Mouse (Mus musculus): ENCODE measurements around the gene Uhrf1.

Gene Uhrf1

DNA sequence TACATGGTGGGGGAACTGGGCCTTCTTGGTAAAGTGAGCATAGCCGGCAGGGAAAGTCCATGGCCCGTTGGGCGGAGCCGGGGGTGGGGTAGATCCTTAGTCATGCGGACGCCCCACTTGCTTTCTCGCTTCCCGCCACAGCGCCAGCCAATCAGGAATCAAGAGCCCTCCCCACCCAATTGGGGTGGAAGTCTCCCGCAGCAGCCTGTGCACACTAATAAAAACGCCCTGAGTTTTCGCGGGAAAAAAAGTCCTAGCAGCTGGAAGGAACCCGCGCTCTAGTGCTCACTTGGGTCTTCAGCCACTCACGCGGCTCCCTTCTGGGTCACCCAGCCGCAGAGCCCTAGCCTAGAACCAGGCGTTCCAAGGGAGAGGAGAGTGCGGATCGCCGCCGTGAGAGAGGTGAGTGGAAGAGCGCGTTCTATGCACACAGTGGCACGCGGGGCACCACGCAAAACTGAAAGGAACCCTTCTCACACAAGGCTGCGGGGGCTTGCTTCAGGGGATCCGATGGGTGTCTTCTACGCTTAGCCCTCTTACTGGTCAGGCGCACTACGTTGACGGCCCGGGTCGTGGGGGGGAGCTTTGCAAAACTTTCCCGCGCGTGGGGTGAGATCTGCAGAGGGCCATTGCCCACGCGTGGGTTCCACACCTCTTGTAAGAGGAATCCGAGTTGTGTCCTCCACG is at the start of gene Uhrf1:
Uhrf1 (plus strand) TSS at position 162 of the 687 bp plus-strand sequence.
- ChIA-PET POLR2A (interaction anchor here (0.6 to 64.8 kb wide), 77 partner anchors 2 to 435 kb away, joined by 3 to 2494 read pairs (median 5); partner anchors contain the start of genes Kdm4b (in 4 of the 4), Plin3 (in 4 of the 4), Arrdc5 (in 2 of the 4) and Chaf1a (in 2 of the 4)), CTCF (interaction anchor here in 3 of 4 experiments (0.8 to 2.9 kb wide), 13 partner anchors 12 to 294 kb away, joined by 3 to 18 read pairs (median 6); partner anchors contain the start of genes Kdm4b (in 1 of the 3), Plin3 (in 1 of the 3), Sh3gl1 (in 1 of the 3) and Ticam1 (in 1 of the 3))

DNA sequence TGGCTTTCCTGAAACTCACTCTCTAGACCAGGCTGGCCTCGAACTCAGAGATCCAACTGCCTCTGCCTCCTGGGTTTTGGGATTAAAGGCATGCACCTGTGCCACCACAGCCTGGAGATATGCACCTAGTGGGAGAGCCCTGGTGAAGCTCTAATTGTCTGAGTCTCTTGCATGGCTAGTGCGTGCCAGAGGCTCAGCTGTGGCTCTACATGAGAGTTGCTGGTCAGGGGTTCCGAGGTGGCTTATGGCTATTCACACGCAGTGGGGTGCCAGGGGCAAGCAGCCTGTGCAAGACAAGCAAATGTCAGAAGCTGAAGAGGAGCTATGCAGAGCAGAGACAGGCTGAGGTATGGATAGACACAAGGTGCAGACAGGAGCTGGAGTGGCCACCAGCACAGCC is 48.4 kb upstream of the Uhrf1 start:
- ChIA-PET POLR2A (interaction anchor here in 3 of 4 experiments (0.6 to 64.8 kb wide), 27 partner anchors 8 to 418 kb away, joined by 3 to 2494 read pairs (median 6); partner anchors contain the start of genes Uhrf1 (in 2 of the 3), Arrdc5 (in 1 of the 3), Chaf1a (in 1 of the 3) and Dpp9 (in 1 of the 3)), CTCF (interaction anchor here in 3 of 4 experiments (0.6 to 3.2 kb wide), 58 partner anchors 8 to 542 kb away, joined by 3 to 46 read pairs (median 5); partner anchors contain the start of genes Dpp9 (in 2 of the 3), Hdgfl2 (in 1 of the 3), Kdm4b (in 1 of the 3) and Plin3 (in 1 of the 3))

DNA sequence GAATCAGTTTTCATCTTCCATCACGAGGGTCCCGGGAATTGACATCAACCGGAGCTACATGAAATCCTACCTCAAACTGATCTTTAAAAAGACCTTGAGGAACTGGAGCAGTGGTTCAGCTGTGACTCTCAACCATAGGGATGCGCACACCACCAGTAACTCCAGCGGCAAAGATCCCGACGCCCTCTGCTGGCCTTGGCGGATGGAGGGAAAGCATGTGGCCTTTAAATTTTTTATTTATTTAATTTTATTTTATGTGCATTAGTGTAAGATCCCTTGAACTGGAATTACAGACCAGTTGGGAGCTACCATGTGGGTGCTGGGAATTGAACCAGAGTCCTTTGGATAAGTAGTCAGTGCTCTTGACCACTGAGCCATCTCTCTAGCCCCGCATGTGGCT is 47.7 kb upstream of the Uhrf1 start:
- CTCF ChIA-PET: interaction anchor here (0.6 to 3.2 kb wide), 115 partner anchors 9 to 553 kb away, joined by 3 to 46 read pairs (median 4); partner anchors contain the start of genes Dpp9 (in 3 of the 4), Ticam1 (in 3 of the 4), Catsperd (in 1 of the 4) and Hdgfl2 (in 1 of the 4)
- POLR2A ChIA-PET: interaction anchor here (0.6 to 64.8 kb wide), 73 partner anchors 8 to 741 kb away, joined by 3 to 2494 read pairs (median 4); partner anchors contain the start of genes Dpp9 (in 4 of the 4), Arrdc5 (in 2 of the 4), Kdm4b (in 2 of the 4) and Ranbp3 (in 2 of the 4)

DNA sequence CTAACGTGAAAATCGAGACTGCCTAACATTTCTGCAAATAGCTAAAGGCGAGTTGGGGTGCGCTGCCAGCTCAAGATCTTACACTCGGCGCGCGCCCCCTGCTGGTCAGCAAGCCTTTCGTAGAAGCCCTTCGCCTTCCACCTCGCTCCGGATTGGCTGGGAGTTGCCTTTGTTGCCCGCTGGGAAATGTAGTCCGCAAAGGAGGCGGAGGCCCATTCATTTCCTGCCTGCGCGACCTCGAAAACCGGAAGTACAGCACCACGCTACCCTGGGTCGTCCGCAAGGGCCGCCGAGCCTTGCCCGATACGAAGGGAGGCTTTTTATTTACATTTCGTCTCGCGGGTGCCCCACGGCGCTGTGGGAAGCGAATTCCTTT is 47.3 kb upstream of the Uhrf1 start:
- POLR2A ChIA-PET: interaction anchor here (0.6 to 64.8 kb wide), 71 partner anchors 8 to 741 kb away, joined by 3 to 2494 read pairs (median 4); partner anchors contain the start of genes Dpp9 (in 4 of the 4), Arrdc5 (in 2 of the 4), Kdm4b (in 2 of the 4) and Ranbp3 (in 2 of the 4)

DNA sequence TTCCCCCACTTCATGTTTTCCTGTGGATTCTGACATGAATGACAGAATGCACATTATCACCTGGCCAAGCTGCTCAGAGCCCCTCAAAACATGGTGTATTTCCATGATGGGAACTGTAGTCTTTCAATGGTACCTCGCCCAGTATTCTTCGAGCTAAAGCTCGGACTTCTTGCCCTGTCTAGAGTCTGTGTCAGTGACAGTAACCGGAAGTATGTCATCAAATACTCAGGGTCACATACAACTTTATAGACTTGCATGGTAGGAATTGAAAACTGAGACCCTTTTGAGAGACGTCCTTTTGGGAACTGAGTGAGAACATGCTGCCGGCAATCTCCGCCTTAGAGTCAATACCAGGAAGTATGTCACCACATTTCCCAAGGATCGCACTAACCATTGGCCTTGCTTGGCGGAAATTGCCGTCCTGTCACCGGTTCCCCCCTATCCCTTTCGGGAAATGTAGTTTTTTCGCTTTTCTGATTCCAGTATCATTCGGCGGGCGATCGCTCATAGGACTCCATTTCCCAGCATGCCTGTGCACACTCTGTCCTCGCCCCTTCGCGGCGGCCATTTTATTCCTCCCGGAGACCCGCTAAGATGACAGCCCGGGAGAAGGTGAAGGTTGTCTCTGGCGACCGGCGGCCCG is 46.8 kb upstream of the Uhrf1 start, which contains the start of gene Fem1a:
Fem1a (plus strand) TSS at position 572 of the 643 bp plus-strand sequence.
- CTCF ChIA-PET: interaction anchor here (0.6 to 3.2 kb wide), 91 partner anchors 8 to 554 kb away, joined by 3 to 46 read pairs (median 4); partner anchors contain the start of genes Dpp9 (in 3 of the 4), Ticam1 (in 2 of the 4), Catsperd (in 1 of the 4) and Hdgfl2 (in 1 of the 4)
- POLR2A ChIA-PET: interaction anchor here (0.6 to 64.8 kb wide), 58 partner anchors 8 to 417 kb away, joined by 3 to 2494 read pairs (median 4); partner anchors contain the start of genes Dpp9 (in 4 of the 4), Arrdc5 (in 2 of the 4), Kdm4b (in 2 of the 4) and Ticam1 (in 2 of the 4)

More for the DNA sequence above, 47.3 kb upstream of the Uhrf1 start:
- CTCF ChIA-PET: interaction anchor here (0.6 to 3.2 kb wide), 114 partner anchors 8 to 553 kb away, joined by 3 to 46 read pairs (median 4); partner anchors contain the start of genes Dpp9 (in 3 of the 4), Ticam1 (in 3 of the 4), Catsperd (in 1 of the 4) and Hdgfl2 (in 1 of the 4)

DNA sequence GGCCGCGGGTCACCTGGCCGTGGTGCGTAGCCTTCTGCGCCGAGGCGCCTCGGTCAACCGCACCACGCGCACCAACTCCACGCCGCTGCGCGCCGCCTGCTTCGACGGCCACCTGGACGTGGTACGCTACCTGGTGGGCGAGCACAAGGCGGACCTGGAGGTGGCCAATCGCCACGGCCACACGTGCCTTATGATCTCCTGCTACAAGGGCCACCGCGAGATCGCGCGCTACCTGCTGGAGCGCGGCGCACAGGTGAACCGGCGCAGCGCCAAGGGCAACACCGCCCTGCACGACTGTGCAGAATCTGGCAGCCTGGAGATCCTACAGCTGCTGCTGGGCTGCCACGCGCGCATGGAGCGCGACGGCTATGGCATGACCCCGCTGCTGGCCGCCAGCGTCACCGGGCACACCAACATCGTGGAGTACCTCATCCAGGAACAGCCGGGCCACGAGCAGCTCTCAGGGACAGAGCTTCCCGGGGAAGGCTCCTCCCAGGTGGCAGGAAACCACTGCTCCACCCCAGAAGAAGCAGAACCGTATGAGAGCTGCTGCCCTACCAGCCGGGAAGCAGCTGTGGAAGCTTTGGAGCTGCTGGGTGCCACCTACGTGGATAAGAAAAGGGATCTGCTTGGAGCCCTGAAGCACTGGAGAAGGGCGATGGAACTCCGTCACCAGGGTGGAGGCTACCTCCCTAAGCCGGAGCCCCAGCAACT is 45.8 kb upstream of the Uhrf1 start:
- CTCF ChIA-PET: interaction anchor here in 1 of 4 experiments (1.0 to 1.5 kb wide), 3 partner anchors 16 to 126 kb away, joined by 3 to 6 read pairs (median 4); partner anchors contain the start of gene Ticam1
- POLR2A ChIA-PET: interaction anchor here (0.5 to 64.8 kb wide), 12 partner anchors 9 to 217 kb away, joined by 3 to 2494 read pairs (median 9); partner anchors contain the start of genes Dpp9 (in 2 of the 4), Plin3 (in 2 of the 4), Arrdc5 (in 1 of the 4) and Chaf1a (in 1 of the 4)

DNA sequence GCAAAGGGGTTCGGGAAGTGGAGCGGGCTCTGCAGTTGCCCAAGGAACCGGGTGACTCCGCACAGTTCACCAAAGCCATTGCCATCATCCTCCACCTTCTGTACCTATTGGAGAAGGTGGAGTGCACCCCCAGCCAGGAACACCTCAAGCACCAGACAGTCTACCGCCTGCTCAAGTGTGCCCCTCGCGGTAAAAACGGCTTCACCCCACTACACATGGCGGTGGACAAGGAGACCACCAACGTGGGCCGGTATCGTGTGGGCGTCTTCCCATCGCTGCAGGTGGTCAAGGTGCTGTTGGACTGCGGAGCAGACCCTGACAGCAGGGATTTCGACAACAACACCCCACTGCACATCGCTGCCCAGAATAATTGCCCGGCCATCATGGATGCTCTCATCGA is 44.9 kb upstream of the Uhrf1 start:
- CTCF ChIA-PET: interaction anchor here in 2 of 4 experiments (1.0 to 1.5 kb wide), 3 partner anchors 16 to 127 kb away, joined by 3 to 4 read pairs (median 3); no protein-coding TSS in a partner anchor
- POLR2A ChIA-PET: interaction anchor here in 3 of 4 experiments (0.6 to 64.8 kb wide), 7 partner anchors 10 to 773 kb away, joined by 3 to 2494 read pairs (median 4); partner anchors contain the start of genes Plin3 (in 2 of the 3), Arrdc5 (in 1 of the 3), Chaf1a (in 1 of the 3) and Kdm4b (in 1 of the 3)

DNA sequence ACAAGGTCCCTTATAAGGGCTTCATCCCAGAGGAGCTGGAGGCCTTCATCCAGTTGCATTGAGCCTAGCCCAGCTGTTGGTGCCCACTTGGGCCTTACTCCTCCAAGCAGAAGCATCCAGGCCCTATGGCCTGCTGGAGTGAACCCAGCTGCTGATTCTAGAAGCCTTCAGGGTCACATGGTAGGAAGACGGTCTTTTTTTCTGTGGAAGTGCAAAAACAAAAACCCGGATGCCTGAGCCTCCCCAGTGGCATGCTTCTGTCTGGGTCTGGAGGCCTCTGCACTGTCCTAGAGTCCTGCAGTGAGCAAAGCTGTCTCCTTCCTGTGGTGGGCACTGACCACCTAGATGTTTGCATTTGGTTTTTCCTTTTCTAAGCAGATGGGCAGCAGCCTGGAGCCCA is 44.3 kb upstream of the Uhrf1 start:
- POLR2A ChIA-PET: interaction anchor here in 3 of 4 experiments (0.6 to 64.8 kb wide), 8 partner anchors 9 to 773 kb away, joined by 3 to 2494 read pairs (median 4); partner anchors contain the start of genes Plin3 (in 2 of the 3), Arrdc5 (in 1 of the 3), Kdm4b (in 1 of the 3) and Khsrp (in 1 of the 3)
- CTCF ChIA-PET: interaction anchor here in 1 of 4 experiments (1.2 kb wide), 1 partner anchor 23 kb away, joined by 3 read pairs; no protein-coding TSS in a partner anchor

DNA sequence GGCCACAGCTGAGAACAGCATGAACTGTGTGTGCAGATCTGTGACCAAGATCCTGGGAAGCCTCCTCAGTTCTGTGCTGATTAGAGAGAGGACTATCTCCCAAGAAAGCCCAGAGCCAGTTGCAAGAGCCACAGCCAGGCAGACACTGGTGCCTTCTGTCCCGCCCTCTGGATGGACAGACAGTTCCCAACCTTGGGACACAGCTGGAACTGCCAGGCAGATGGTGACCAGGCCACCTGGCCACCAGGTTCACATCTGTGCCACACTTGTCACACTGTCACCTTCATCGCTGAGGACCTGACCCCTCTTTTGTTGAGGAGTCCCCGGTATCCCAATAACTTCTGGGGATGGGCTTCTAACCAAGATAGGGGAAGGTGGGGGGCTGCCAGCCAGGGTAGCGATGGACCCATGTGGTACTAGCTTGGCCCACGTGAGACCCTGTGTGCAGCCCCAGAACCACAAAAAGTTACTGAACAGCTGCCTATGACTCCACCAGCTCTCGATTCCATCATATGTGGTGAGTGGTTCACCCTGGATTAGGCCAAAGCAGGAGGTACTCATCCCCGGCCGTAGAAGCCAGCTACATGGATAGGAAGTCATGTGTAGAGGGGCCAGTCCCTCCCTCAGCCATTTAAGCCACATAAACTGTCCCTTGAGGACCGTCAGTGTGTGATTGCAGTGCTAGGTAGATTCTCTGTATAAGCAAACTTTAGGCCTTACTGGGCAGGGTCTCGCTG is 43.7 kb upstream of the Uhrf1 start:
- CTCF ChIA-PET: interaction anchor here in 2 of 4 experiments (0.6 to 1.2 kb wide), 2 partner anchors 22 to 112 kb away, joined by 3 read pairs; no protein-coding TSS in a partner anchor
- POLR2A ChIA-PET: interaction anchor here in 2 of 4 experiments (0.9 to 64.8 kb wide), 11 partner anchors 8 to 772 kb away, joined by 3 to 2494 read pairs (median 4); partner anchors contain the start of genes Plin3 (in 2 of the 2), Uhrf1 (in 2 of the 2), Arrdc5 (in 1 of the 2) and Hdgfl2 (in 1 of the 2)

DNA sequence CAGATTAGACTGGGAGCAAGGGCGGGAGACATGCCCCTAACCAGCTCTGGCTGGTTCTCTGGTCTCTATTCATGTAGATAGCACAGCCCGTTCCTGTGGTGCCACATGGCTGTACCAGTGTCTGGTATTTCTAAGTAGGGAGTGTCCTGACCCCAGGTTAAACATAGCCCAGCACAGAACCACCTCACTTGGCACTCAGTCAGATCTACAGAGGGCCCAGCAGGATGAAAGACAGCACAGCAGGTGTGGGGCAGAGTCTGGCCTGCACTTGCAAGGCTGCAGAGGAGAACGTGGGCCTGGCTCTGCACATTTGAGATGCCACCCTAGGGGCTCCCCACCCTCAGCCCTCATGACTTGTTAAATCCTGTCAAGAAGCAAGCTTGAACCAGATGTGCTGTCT is 42.0 kb upstream of the Uhrf1 start:
- CTCF ChIA-PET: interaction anchor here in 2 of 4 experiments (0.5 to 1.7 kb wide), 6 partner anchors 15 to 208 kb away, joined by 3 to 6 read pairs (median 3); partner anchors contain the start of genes Dpp9 (in 1 of the 2) and Ticam1 (in 1 of the 2)
- POLR2A ChIA-PET: interaction anchor here (0.6 to 64.8 kb wide), 33 partner anchors 9 to 491 kb away, joined by 3 to 2494 read pairs (median 4); partner anchors contain the start of genes Uhrf1 (in 3 of the 4), Arrdc5 (in 2 of the 4), Dpp9 (in 2 of the 4) and Plin3 (in 2 of the 4)

DNA sequence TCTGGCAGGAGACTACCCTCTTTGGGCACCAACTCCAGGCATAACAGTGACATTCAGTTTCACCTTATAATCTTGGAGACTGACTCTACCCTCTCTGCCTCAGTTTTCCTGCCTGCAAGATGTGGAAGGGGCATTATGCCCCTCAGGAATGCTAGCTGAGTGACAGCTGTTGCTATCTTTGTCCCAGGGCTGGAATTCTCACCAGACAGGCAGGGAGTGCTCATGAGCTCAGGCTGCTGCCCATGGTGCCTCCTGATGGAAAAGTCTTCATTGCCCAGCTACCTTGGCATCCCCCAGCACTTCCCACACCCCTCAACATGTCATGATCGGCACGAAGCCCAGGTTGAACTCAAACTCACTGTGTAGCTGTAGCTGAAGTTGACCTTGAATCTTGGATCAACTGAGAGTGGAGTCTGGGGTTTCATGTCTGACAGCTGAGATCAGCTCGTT is 40.5 kb upstream of the Uhrf1 start:
- POLR2A ChIA-PET: interaction anchor here in 3 of 4 experiments (0.5 to 64.8 kb wide), 23 partner anchors 8 to 616 kb away, joined by 3 to 2494 read pairs (median 4); partner anchors contain the start of genes Kdm4b (in 2 of the 3), Plin3 (in 2 of the 3), Ticam1 (in 2 of the 3) and Uhrf1 (in 2 of the 3)
- CTCF ChIA-PET: interaction anchor here (0.6 to 3.4 kb wide), 11 partner anchors 11 to 290 kb away, joined by 3 to 17 read pairs (median 5); partner anchors contain the start of gene Plin5 (in 1 of the 4)

DNA sequence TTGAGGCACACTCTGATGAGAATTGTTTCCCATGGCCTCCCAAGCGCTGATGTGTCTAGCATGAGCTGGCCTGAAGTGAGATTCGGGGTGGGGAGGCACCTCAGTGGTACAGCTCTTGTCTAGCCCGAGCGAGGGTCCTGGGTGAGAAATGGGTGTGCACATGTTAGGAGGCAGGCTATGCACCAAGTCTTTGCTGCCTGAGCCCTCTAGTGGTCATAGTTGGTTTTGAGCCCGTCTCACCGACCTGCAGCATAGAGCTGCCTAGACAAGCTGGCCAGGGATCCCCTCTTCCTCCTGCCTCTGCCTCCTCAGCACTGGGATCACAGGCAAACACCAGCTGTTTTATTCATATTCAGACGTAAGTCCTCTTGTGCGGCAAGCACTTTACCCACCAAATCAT is 39.1 kb upstream of the Uhrf1 start:
- ChIA-PET CTCF (interaction anchor here (0.5 to 3.4 kb wide), 102 partner anchors 8 to 473 kb away, joined by 3 to 26 read pairs (median 4); partner anchors contain the start of genes Ticam1 (in 4 of the 4), Kdm4b (in 2 of the 4), Chaf1a (in 1 of the 4) and Dpp9 (in 1 of the 4)), POLR2A (interaction anchor here (0.6 to 64.8 kb wide), 50 partner anchors 9 to 409 kb away, joined by 3 to 2494 read pairs (median 4); partner anchors contain the start of genes Dpp9 (in 4 of the 4), Ticam1 (in 3 of the 4), Kdm4b (in 2 of the 4) and Plin3 (in 2 of the 4))

DNA sequence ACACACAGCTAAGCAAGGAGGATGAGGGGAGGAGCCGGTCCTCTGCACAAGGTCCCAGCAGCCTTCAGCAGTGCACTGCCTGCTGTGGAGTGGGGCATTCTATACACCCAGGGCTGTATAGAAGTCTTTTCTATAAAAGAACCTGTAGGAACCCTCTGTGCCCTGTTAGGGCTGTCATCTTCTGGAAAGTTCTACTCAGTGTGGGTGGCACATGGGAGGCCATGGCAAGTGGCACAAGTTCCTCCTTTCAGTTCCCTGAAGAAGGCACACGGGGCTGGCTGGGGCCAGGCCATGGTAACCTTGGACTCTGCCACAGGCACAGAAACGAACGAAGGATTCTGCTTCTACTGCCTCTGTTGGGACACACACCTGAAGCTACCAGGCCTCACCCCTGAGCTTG is 38.1 kb upstream of the Uhrf1 start:
- CTCF ChIA-PET: interaction anchor here (0.5 to 3.4 kb wide), 42 partner anchors 9 to 558 kb away, joined by 3 to 26 read pairs (median 4); partner anchors contain the start of genes Ticam1 (in 2 of the 4), Dpp9 (in 1 of the 4) and Kdm4b (in 1 of the 4)
- POLR2A ChIA-PET: interaction anchor here (0.6 to 64.8 kb wide), 39 partner anchors 9 to 408 kb away, joined by 3 to 2494 read pairs (median 6); partner anchors contain the start of genes Dpp9 (in 3 of the 4), Arrdc5 (in 2 of the 4), Kdm4b (in 2 of the 4) and Plin3 (in 2 of the 4)

DNA sequence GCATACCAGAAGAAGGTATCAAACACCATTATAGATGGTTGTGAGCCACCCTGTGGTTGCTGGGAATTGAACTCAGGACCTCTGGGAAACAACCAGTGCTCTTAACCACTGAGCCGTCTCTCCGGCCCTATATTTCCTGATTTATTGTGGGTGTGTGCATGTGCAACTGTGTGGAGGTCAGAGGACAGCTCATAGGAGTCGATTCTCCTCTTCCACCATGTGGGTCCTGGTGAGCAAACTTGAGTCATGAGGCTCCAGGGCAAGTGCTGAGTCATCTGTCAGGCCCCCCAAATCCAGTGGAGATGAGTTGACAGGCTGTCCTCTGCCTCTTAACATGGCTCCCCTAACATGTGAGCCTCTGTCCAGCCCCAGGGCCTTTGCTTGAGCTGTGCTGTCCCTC is 37.3 kb upstream of the Uhrf1 start:
- POLR2A ChIA-PET: interaction anchor here (0.7 to 64.8 kb wide), 27 partner anchors 10 to 361 kb away, joined by 3 to 2494 read pairs (median 6); partner anchors contain the start of genes Ticam1 (in 3 of the 4), Arrdc5 (in 2 of the 4), Dpp9 (in 2 of the 4) and Fem1a (in 2 of the 4)
- CTCF ChIA-PET: interaction anchor here in 3 of 4 experiments (0.5 to 2.3 kb wide), 10 partner anchors 10 to 287 kb away, joined by 3 to 9 read pairs (median 4); partner anchors contain the start of genes Kdm4b (in 1 of the 3) and Ticam1 (in 1 of the 3)
